Mouse (Mus musculus) gastrocnemius, postnatal 14 days (tissue): Measurements from ENCODE around the gene 1700024P04Rik. TPM values are rescaled to one million over a fixed set of nuclear protein-coding genes. Genes with fewer than 3 reads are reported as not detected.

Experiments used
- total RNA-seq, 2 experiments: library from RNA; stranded (reverse); gene quantifications; 2 replicates each; pipeline ENCODE4 v1.2.3; 2021

Gene 1700024P04Rik
- total RNA-seq, 2 experiments from 2014 or later: not detected

Other genes with a start within 250 kb of the 1700024P04Rik start
- 10 to 100 TPM; 22.2 to 24.4 TPM for gene Fcho2, start 169.1 kb downstream of the 1700024P04Rik start, total RNA-seq
- gene Tnpo1, start 58.2 kb downstream of the 1700024P04Rik start, total RNA-seq: 10 to 100 TPM; 46.9 to 47.0 TPM
- 1 to 10 TPM; 6.0 to 7.4 TPM for gene Zfp366, start 200.3 kb upstream of the 1700024P04Rik start, total RNA-seq